Mouse (Mus musculus) embryonic facial prominence, embryonic 15.5 days (tissue): ENCODE measurements at regions not wholly inside any gene's neighbourhood (a gene's known extent, or its start where the extent isn't known, plus 50 kb on each side); places are given as distances from the start of the nearest gene placed in this dataset.

Source experiments
- ATAC-seq: fragments of 200-750 bp; cut with Nextera tagmentation; 2 replicates; pipeline ENCODE4 v1.8.0; 2017; ENCODE audit warnings: low read depth, moderate TSS enrichment; ENCODE audit not compliant: insufficient number of reproducible peaks, low FRiP score, low TSS enrichment
- H3K27ac ChIP-seq: fragments of 300-500 bp; sonication (generic); replicated peaks from 2 replicates; pipeline ENCODE4 v1.5.1; 2015; ENCODE audit warnings: mild to moderate bottlenecking, inconsistent platforms
- H3K27me3 ChIP-seq: fragments of 300-500 bp; sonication (generic); 2 replicates; pipeline ENCODE4 v1.6.1; 2015; ENCODE audit warnings: inconsistent platforms
- H3K36me3 ChIP-seq: fragments of 300-500 bp; sonication (generic); 2 replicates; pipeline ENCODE4 v1.6.1; 2015; ENCODE audit warnings: mild to moderate bottlenecking, inconsistent platforms
- H3K4me1 ChIP-seq: fragments of 300-500 bp; sonication (generic); 2 replicates; pipeline ENCODE4 v1.6.1; 2015; ENCODE audit warnings: inconsistent platforms
- H3K4me2 ChIP-seq: fragments of 300-500 bp; sonication (generic); replicated peaks from 2 replicates; pipeline ENCODE4 v1.6.1; 2015; ENCODE audit warnings: mild to moderate bottlenecking, inconsistent platforms
- H3K4me3 ChIP-seq: fragments of 300-500 bp; sonication (generic); replicated peaks from 2 replicates; pipeline ENCODE4 v1.5.1; 2015; ENCODE audit warnings: mild to moderate bottlenecking, inconsistent platforms
- H3K9ac ChIP-seq: fragments of 300-500 bp; sonication (generic); 2 replicates; pipeline ENCODE4 v1.6.1; 2015; ENCODE audit warnings: inconsistent platforms
- H3K9me3 ChIP-seq: fragments of 300-500 bp; sonication (generic); replicated peaks from 2 replicates; pipeline ENCODE4 v1.6.1; 2016; ENCODE audit warnings: inconsistent platforms
- WGBS: fragments of 180-500 bp; shearing (Covaris S2); methylation state at CpG from one replicate; pipeline ENCODE4 v1.1.7; 2015; 5-methylcytosine and 5-hydroxymethylcytosine counted together

GRCm38 (mm10) chr14:48330965-48331622 lies 114.8 kb upstream of the Tmem260 start:
- H3K4me1 ChIP-seq: peaks cover 27% of the 10 kb centered on the region
- H3K27ac ChIP-seq: no peak overlapping the region
- under 1% methylated on average over 4 of the region's 4 CpGs for WGBS
- H3K9me3 ChIP-seq: no peaks in the 10 kb centered on the region
- no peak overlapping the region for H3K9ac ChIP-seq
- H3K4me3 ChIP-seq: no peak overlapping the region
- no peaks in the 10 kb centered on the region for H3K27me3 ChIP-seq
- H3K4me2 ChIP-seq: 0 out of 2 replicates have a peak overlapping the region, but pooled peaks have one; percentile 28
- H3K36me3 ChIP-seq: no peaks in the 10 kb centered on the region
- ATAC-seq: 0 out of 2 replicates have a peak, but pooled peaks have one; percentile 34

- H3K36me3 ChIP-seq: no peaks in the 10 kb centered on the region
- 43% methylated on average over 2 of the region's 2 CpGs for WGBS
- no peaks in the 10 kb centered on the region for H3K27me3 ChIP-seq
- no peak overlapping the region for H3K9ac ChIP-seq
- H3K4me1 ChIP-seq: peaks cover 27% of the 10 kb centered on the region
- ATAC-seq: no peak
- no peak overlapping the region for H3K4me2 ChIP-seq
- no peak overlapping the region for H3K4me3 ChIP-seq
- no peak overlapping the region for H3K27ac ChIP-seq
- H3K9me3 ChIP-seq: no peaks in the 10 kb centered on the region
Measured at GRCm38 (mm10) chr14:48331623-48332000, 114.3 kb upstream of the Tmem260 start.

- no peak overlapping the region for H3K9ac ChIP-seq
- H3K27me3 ChIP-seq: no peaks in the 10 kb centered on the region
- WGBS: 34% methylated on average over 2 of the region's 2 CpGs
- ATAC-seq: no peak
- no peak overlapping the region for H3K4me3 ChIP-seq
- no peaks in the 10 kb centered on the region for H3K36me3 ChIP-seq
- no peaks in the 10 kb centered on the region for H3K9me3 ChIP-seq
- 0 out of 2 replicates have a peak overlapping the region, but pooled peaks have one; percentile 11 for H3K27ac ChIP-seq
- H3K4me1 ChIP-seq: peaks cover 27% of the 10 kb centered on the region
- H3K4me2 ChIP-seq: no peak overlapping the region
Measured at GRCm38 (mm10) chr14:48332193-48332592, 113.7 kb upstream of the Tmem260 start.

- WGBS: 20% methylated on average over 4 of the region's 4 CpGs
- Histone ChIP-seq H3K36me3 (no peaks in the 10 kb centered on the region), H3K4me2 (no peak overlapping the region; the same call in 1 of the 2 replicates), H3K27ac (no peak overlapping the region), H3K27me3 (no peaks in the 10 kb centered on the region), H3K9ac (no peak overlapping the region), H3K4me1 (peaks cover 27% of the 10 kb centered on the region), H3K4me3 (no peak overlapping the region), H3K9me3 (no peaks in the 10 kb centered on the region)
- no peak for ATAC-seq
Measured at GRCm38 (mm10) chr14:48332660-48333059, 113.3 kb upstream of the Tmem260 start.

GRCm38 (mm10) chr14:48334106-48334809 lies 111.7 kb upstream of the Tmem260 start:
- Histone ChIP-seq H3K27ac (no peak overlapping the region), H3K4me3 (no peak overlapping the region), H3K9ac (no peak overlapping the region), H3K27me3 (no peaks in the 10 kb centered on the region), H3K9me3 (no peaks in the 10 kb centered on the region), H3K4me1 (peaks cover 27% of the 10 kb centered on the region), H3K36me3 (no peaks in the 10 kb centered on the region), H3K4me2 (no peak overlapping the region)
- no peak for ATAC-seq
- WGBS: 28% methylated on average over 8 of the region's 8 CpGs

- no peaks in the 10 kb centered on the region for H3K27me3 ChIP-seq
- no peak for ATAC-seq
- no peak overlapping the region for H3K4me3 ChIP-seq
- H3K9me3 ChIP-seq: no peaks in the 10 kb centered on the region
- no peak overlapping the region for H3K9ac ChIP-seq
- H3K4me2 ChIP-seq: no peak overlapping the region
- WGBS: 76% methylated on average over 4 of the region's 4 CpGs
- H3K4me1 ChIP-seq: peaks cover 8% of the 10 kb centered on the region; the same call in 1 of the 2 replicates
- H3K36me3 ChIP-seq: no peaks in the 10 kb centered on the region
- no peak overlapping the region for H3K27ac ChIP-seq
Measured at GRCm38 (mm10) chr14:48339434-48339833, 106.5 kb upstream of the Tmem260 start.

GRCm38 (mm10) chr14:48342944-48343343 lies 103.0 kb upstream of the Tmem260 start:
- 36% methylated on average over 7 of the region's 7 CpGs for WGBS
- Histone ChIP-seq H3K4me2 (no peak overlapping the region), H3K9me3 (no peaks in the 10 kb centered on the region), H3K4me1 (0 out of 2 replicates have a peak, but pooled peaks cover 6% of the 10 kb centered on the region), H3K27ac (no peak overlapping the region), H3K36me3 (no peaks in the 10 kb centered on the region), H3K4me3 (no peak overlapping the region), H3K27me3 (no peaks in the 10 kb centered on the region), H3K9ac (no peak overlapping the region)
- ATAC-seq: no peak

GRCm38 (mm10) chr14:48345956-48346355 lies 100.0 kb upstream of the Tmem260 start:
- H3K9ac ChIP-seq: no peak overlapping the region
- H3K27ac ChIP-seq: no peak overlapping the region
- H3K4me1 ChIP-seq: peaks cover 12% of the 10 kb centered on the region; the same call in 1 of the 2 replicates
- 73% methylated on average over 7 of the region's 7 CpGs for WGBS
- no peak overlapping the region for H3K4me3 ChIP-seq
- no peak overlapping the region for H3K4me2 ChIP-seq
- H3K27me3 ChIP-seq: peaks cover 4% of the 10 kb centered on the region; the same call in 1 of the 2 replicates
- ATAC-seq: no peak
- H3K9me3 ChIP-seq: no peaks in the 10 kb centered on the region
- no peaks in the 10 kb centered on the region for H3K36me3 ChIP-seq

GRCm38 (mm10) chr14:48349392-48350044 lies 96.4 kb upstream of the Tmem260 start:
- WGBS: 32% methylated on average over 9 of the region's 9 CpGs
- H3K4me3 ChIP-seq: no peak overlapping the region
- H3K4me1 ChIP-seq: peaks cover 6% of the 10 kb centered on the region; the same call in 1 of the 2 replicates
- ATAC-seq: no peak
- H3K36me3 ChIP-seq: no peaks in the 10 kb centered on the region
- H3K4me2 ChIP-seq: 0 out of 2 replicates have a peak overlapping the region, but pooled peaks have one; percentile 24
- no peak overlapping the region for H3K27ac ChIP-seq
- H3K9ac ChIP-seq: no peak overlapping the region
- no peaks in the 10 kb centered on the region for H3K9me3 ChIP-seq
- H3K27me3 ChIP-seq: peaks cover 6% of the 10 kb centered on the region; the same call in 1 of the 2 replicates

- ATAC-seq: no peak; the same call in 1 of the 2 replicates
- peaks cover 6% of the 10 kb centered on the region; the same call in 1 of the 2 replicates for H3K4me1 ChIP-seq
- peaks cover 6% of the 10 kb centered on the region; the same call in 1 of the 2 replicates for H3K27me3 ChIP-seq
- no peak overlapping the region for H3K4me2 ChIP-seq
- WGBS: 59% methylated on average over 6 of the region's 6 CpGs
- no peak overlapping the region for H3K4me3 ChIP-seq
- no peaks in the 10 kb centered on the region for H3K36me3 ChIP-seq
- H3K9me3 ChIP-seq: no peaks in the 10 kb centered on the region
- no peak overlapping the region for H3K27ac ChIP-seq
- H3K9ac ChIP-seq: no peak overlapping the region
Measured at GRCm38 (mm10) chr14:48351652-48352051, 94.3 kb upstream of the Tmem260 start.

- Histone ChIP-seq H3K4me1 (peaks cover 10% of the 10 kb centered on the region; the same call in 1 of the 2 replicates), H3K27ac (no peak overlapping the region), H3K36me3 (no peaks in the 10 kb centered on the region), H3K27me3 (peaks cover 11% of the 10 kb centered on the region; the same call in 1 of the 2 replicates), H3K9ac (no peak overlapping the region), H3K4me3 (no peak overlapping the region), H3K9me3 (no peaks in the 10 kb centered on the region), H3K4me2 (no peak overlapping the region)
- no peak for ATAC-seq
Measured at GRCm38 (mm10) chr14:48352825-48353224, 93.1 kb upstream of the Tmem260 start.
